Mouse (Mus musculus): ENCODE data around the gene Nom1. TPM values are rescaled to one million over a fixed set of nuclear protein-coding genes. Genes with fewer than 3 reads are reported as not detected.

The Nom1 gene
- total RNA-seq, 2 experiments from 2014 or later: 26.5 to 32.8 TPM

Other genes starting within 250 kb of the Nom1 start
- 1 to 10 TPM; 4.2 to 4.6 TPM for gene Rnf32, start 238.7 kb upstream of the Nom1 start, total RNA-seq (2021)
- 10 to 100 TPM; 12.2 to 17.1 TPM for gene Lmbr1, start 56.3 kb upstream of the Nom1 start, total RNA-seq (2021)
- not detected for gene Mnx1, start 43.8 kb downstream of the Nom1 start, total RNA-seq (2021)
- gene Ube3c, start 134.6 kb downstream of the Nom1 start, total RNA-seq (2021): 10 to 100 TPM; 42.6 to 58.2 TPM